Mouse (Mus musculus) gastrocnemius, postnatal 14 days (tissue): ENCODE measurements around the gene Zc3h10. TPM values are rescaled to one million over a fixed set of nuclear protein-coding genes. Genes with fewer than 3 reads are reported as not detected.

ENCODE experiments used
- DNase-seq: peaks from one replicate; pipeline ENCODE4 v3.0.0; 2021; ENCODE audit warnings: mixed read lengths
- intact Hi-C: fragments of 180-260 bp; cut with DNase I; formaldehyde crosslinking; loops from one replicate; pipeline ENCODE4 v1.15.1; 2025; ENCODE audit warnings: low total_unique reads
- long read RNA-seq, 2 experiments: library from polyadenylated mRNA; stranded (forward); transcript quantifications; one replicate each; pipeline ENCODE4 v2.0.0; 2021
- total RNA-seq, 2 experiments: library from RNA; stranded (reverse); gene quantifications; 2 replicates each; pipeline ENCODE4 v1.2.3; 2021

The Zc3h10 gene
- 1 to 10 TPM; 5.0 to 6.4 TPM for total RNA-seq
- long read RNA-seq, experiment 1, transcript Zc3h10-201 (3 exons, 3,721 nt), result major isoform, 5 of 7 reads
- long read RNA-seq, experiment 1, partial matches to known transcripts, result 0 of 7 reads
- long read RNA-seq, experiment 1, other reads (novel, unspliced or antisense), result 1 of 7 reads
- long read RNA-seq, experiment 2, transcript Zc3h10-201 (3 exons, 3,721 nt), result major isoform, 9 of 11 reads
- long read RNA-seq, experiment 2, partial matches to known transcripts, result 0 of 11 reads
- long read RNA-seq, experiment 2, other reads (novel, unspliced or antisense), result 1 of 11 reads

DNA sequence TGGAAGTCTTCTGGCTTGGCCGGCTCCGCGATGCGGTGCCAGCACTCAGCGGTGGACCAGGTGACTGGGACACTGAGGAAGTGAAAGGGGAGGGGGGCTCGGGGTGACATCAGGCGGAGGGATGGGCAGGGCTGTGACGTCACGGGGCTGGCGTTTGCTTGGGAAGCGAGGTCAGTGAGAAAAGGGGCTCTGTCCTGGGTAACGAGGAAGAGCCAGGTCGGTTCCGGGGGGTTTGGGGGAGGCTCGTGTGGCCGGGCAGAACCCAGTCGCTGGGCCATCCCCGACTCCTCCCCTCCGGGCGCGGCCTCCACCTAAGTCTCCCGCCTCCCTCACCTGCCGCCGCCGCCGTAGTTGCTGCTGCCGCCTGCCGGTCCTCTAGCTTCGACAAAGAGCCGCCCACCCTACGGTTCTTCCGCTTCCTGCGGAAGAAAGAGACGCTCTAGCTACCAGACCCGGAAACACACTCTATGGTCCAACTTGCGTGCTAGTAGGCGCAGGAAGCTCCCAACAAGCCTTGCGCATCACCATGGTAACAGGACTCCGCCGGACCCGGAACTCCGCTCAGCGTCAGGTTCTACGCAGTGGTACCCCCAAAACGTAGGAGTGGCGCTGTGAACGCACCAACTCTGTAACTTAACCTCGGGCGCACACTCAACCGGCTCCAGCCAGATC lies at the start of gene Zc3h10:
TSS of gene Zc3h10 (minus strand) at position 414 of the 672 bp plus-strand sequence.
- intact Hi-C loops, result no loop called here
- peak; percentile 92 for DNase-seq

DNA sequence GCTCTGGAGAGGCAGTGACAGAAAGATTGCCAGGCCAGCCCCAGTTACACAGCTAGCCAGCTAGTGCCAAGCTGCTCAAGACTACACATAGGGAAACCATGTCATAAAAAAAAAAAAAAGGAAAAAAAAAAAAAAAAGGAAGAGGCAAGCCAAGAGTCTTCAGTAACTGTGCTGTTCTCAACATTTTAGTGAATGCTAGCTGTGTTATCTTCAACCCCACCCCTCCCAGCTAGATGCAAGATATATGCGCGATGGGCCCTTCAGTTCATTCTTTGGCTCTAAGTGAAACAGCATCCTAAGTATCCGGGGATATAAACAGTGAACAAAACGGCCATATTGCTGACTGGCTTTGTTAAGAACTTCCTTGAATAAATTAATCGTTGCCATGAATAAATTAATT lies 45.2 kb upstream of the Zc3h10 start:
- DNase-seq, result no peak
- intact Hi-C loops, result no loop called here

DNA sequence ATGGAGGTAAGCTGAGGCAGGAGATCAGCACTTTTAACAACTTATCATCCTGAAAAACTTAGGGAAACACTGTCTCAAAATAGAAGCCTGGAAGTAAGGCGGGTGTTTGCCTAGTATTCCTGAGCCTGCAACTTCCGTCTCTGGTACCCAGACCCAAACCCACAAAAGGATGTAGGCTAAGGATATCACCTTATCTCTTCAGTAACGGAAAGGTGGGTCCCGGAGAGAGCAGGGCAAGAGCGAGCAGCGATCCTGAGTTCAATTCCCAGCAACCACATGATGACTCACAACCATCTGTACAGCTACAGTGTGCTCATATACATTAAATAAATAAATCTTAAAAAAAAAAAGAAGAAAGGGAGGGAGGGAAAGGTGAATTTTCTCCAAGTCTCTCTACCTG lies 43.9 kb upstream of the Zc3h10 start:
- intact Hi-C loops, result no loop called here
- DNase-seq, result no peak

DNA sequence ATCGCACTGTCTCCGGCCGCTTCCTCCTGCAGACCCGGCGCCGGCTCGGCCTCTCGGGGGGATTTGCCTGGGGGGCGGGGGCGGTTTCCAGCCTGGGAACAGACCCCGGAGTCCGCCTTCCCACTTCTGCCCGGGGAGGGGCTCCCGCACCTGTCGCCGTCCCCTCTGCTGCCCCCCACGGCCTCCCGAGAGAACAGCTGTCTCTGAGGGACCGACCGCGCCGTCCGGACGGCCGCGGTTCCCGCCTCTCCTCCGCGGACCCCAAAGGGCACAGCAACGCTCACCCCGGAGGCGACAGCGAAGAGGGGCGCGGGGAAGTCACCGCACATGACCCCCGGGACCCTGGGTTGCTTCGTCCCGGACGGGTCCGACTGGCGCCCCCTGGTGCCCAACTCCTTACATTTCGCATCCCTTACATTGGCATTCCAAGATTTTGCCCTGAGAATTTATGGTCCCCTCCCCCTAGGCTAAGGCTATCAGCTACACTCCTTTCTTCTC lies 42.7 kb upstream of the Zc3h10 start:
- intact Hi-C loops, result no loop called here

DNA sequence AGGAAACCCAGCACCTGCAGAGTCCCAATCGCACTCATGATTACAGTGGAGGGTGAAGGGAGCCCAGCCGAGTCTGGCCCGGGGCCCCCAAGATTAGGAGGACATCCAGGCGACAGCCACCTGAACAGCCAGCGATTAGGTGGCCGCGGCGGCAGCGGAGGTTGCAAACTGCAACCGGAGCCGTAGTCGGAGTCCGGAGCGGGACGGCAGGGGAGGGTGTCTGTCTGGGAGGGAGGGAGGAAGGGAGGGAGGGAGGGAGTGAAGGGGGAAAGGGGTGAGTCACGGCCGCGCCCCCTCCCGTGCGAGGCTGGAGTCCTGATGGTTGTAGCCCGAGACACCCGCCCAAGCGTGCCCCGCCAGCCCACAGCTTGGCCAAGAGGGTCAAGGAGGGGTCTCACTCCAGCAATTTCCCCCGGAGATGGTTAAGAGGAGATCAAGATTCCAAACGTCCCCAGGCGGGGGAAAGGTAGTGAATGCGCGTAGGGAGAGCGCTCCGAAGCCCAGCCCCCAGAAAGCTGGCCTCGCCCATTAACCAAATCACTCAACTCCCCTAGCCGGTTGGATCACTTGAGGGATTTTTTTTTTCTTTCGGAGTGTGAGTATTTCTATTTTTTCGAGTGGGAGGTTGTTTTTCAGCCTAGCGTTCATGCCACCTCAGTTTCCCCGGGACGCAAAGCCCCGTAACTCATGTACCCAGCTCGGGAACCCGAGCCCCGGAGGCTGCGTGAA lies 42.1 kb upstream of the Zc3h10 start, which contains the start of gene Erbb3:
TSS of gene Erbb3 (minus strand) at position 189 of the 729 bp plus-strand sequence.
- intact Hi-C loops, result no loop called here
- DNase-seq, result peak; percentile 54

More for the DNA sequence above, 42.7 kb upstream of the Zc3h10 start:
- DNase-seq, result peak; percentile 48

DNA sequence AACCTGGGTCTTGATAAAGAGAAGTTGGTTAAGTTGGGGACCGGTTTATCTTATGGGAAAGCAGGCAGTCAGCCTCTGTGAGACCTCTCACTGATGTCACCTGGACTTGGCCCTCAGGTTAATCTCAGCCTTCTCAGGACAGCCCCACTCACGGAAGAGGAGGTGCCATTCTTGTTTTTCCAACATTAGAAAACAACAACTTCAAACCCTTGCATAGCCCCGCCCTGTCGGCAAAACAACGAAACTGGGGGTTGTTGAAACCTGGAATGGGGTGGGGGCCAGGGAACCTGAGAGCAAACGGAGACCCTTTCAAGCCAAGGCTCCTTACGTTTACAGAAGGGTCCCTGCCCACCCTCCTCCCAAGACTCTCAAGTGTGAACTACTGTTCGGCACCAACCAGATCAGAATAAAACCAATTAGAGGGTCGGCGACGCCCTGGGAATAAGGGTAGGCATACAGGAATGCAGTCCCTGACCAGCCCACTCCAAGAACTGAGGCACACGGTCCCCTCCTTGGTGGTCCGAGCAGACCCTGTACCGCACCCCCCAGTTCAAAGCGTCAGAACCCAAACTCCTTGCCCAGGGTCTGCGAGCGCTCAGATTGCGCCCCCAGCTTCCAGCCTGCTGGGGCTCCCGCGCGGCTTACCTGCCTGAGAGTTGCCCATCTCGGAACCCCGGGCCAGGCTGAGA lies 41.3 kb upstream of the Zc3h10 start:
- intact Hi-C loops, result no loop called here
- no peak for DNase-seq

DNA sequence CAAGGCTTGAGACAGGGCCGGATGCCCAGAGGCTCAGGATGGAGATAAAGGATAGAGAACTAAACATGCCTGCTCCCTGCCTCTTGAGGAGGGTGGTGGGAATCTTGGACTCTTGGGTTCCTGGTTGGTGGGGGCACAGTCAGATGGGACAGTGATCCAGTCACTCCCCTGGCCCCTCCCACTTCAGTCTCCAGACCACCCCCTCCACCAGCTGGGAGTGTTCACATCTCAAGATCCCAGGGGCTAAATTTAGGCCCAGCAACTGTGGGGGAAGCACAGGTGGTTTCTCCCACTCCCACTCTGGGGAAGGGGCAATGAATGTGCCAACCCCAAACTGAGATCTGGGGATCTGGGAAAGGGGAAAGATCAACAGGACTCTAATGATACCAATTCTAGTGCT lies 40.6 kb upstream of the Zc3h10 start:
- intact Hi-C loops, result no loop called here
- no peak for DNase-seq

DNA sequence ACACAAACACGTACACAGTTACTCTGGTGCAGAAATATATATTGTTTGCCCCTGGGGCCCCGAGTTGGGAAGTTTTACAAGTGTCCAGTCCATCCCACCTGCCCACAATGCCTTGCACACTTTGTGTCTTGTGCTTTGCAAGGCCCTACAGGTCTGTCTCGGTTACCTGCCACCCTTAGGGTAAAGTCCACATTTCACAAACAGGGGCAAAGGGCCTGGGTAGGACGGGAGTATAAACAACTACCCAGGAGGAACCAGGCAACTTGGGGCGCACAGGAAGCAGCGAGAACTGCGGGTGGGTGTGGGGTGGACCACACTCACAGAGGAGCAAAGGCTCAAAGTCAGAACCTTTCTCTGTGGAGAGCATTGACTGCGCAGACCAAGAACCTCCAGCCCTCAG lies 40.1 kb upstream of the Zc3h10 start:
- intact Hi-C loops, result no loop called here
- no peak for DNase-seq

DNA sequence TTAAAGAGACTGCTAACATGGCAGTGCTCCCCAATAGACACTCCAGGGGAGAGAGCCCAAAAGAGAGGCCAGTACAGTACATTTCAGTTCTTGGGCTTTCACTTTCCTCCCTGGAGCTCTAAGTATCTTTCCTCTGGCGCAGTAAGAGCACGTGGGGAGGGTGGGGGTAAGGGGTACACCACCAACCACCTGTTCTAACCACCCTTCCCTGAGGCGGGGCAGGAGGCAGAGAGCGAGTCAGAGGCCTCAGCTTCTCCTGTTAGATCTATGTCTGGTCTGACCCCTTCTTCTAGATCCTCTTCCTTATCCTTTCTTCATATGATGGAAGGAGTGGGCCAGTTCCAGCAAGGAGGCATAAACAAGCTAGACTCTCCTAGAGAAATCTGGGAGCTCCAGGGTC lies 39.5 kb upstream of the Zc3h10 start:
- intact Hi-C loops, result no loop called here
- no peak for DNase-seq

DNA sequence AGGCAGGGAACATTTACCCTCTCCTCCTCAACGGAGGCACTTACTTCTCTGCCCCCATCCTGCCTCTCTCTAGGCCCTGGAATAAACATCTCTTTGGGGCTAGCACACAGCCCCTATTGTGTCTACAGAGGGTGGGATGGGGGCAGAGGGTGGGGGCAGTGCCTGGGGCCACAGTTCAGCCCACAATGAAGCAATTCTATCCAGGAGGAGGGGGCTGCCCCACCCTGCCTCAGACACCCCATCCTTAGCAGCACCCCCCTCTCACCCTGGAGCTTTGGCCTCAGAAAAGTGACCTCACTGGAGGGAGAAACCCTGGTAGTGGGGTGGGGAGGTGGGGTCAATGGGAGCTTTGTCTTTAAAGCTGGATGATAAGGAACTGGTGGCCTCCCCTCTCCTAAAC lies 39.0 kb upstream of the Zc3h10 start:
- intact Hi-C loops, result no loop called here
- DNase-seq, result no peak

DNA sequence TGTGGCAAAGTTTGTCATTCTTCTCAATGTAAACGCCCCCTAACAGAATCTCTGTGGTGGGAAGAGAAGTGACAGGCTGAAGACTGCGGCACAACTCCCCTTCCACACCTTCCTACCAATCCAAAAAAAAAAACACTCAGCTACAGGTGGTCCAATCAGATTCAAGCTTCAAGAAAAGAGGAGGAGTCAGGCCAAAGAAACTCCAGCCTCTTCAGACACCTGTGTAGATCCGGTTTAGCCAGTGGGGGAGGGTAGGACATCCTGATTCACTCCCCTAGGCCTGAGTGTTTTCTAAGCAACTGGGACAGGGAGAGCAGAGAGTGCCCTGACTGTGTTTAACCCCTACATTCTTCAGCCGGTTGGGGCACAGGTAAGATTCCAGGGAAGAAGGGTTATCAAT lies 36.8 kb upstream of the Zc3h10 start:
- DNase-seq, result no peak
- intact Hi-C loops, result no loop called here

DNA sequence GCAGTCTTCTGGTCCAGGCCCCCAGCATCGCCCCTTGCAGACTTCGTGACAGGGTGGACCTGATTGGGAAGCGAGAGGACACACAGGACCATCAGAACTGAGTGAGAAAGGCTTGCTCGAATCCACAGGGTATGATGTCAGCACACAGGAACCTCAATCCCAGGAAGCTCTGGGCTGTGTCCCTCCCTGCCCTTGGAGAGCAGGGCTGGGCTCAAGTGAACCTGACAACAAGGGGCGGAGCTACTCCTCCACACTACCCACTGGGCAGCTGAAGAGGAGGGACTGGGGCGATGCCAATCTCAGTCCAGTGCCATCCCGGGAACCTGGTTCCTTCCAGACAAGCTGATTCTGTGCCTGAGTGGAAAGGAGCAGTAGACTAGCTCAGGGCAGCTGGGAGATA lies 36.1 kb upstream of the Zc3h10 start:
- DNase-seq, result peak; percentile 67
- intact Hi-C loops, result no loop called here

DNA sequence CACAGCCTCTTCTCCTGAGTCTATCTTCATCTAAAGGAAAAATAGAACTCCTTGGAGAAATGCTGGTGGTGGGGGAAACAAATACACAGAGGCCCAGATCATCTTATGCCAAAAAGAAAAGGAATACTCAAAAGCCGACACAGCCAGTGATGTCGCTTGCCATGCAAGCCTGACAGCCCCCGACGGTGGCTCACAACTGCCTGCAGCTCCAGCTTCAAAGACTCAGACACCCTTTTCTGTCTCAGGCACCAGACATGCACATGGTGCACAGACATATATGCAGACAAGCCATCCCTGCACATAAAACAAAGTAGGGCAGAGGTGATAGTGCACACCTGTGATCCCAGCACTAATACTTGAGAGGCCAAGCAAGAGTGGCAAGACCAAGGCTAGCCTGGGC lies 32.2 kb upstream of the Zc3h10 start:
- no peak for DNase-seq
- intact Hi-C loops, result no loop called here

DNA sequence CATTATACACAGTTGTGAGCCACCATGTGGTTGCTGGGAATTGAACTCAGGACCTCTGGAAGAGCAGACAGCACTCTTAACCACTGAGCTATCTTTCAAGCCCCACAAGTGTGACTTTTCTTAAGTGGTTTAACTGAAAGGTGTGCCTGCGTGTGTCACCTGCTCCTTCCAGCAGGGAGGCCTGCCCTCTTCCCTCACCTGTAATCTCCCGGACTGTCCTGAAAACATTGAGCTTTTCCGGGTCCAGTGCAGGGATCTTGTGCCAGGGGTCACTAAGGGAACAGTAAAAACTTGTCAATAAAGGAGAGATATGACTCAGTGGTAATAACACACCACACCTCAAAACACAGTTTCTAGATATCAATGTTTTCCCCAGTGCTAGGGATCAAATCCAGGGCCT lies 31.7 kb upstream of the Zc3h10 start:
- intact Hi-C loops, result no loop called here
- no peak for DNase-seq

DNA sequence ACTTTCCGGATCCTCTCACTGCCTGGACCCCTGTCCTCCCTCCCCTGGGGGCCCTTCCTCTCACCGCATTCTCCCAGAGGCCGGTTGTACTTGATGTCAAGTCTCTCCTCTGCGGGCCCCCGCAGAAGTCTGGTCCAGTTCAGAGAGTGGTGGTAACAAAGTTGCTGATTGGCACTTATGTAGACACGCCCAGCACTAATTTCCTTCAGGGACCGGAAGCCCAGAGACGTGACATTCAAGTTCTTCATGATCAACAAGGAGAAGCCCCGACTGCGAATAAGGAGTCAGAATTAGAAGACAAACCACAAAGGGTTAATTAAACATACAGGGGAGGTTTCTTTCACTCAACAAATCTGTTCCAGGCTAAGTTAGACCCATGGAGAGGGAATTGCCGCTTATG lies 30.8 kb upstream of the Zc3h10 start:
- intact Hi-C loops, result no loop called here
- DNase-seq, result no peak

DNA sequence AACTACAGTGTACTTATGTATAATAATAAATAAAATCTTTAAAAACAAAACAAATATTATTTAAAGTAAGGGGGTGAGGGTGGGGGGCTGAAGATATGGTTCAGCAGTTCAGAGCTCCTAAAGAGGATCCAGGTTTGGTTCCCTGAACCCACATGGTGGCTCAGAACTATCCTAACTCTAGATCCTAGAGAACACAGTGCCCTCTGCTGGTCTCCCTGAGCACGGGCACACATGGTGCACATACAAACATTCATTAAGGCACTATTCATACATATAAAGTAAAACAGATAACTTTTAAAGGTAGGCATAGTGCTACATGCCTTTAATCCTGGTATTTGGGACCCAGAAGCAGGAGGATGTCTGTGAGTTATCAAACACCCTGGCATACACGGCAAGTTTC lies 27.5 kb upstream of the Zc3h10 start:
- no peak for DNase-seq
- intact Hi-C loops, result no loop called here

DNA sequence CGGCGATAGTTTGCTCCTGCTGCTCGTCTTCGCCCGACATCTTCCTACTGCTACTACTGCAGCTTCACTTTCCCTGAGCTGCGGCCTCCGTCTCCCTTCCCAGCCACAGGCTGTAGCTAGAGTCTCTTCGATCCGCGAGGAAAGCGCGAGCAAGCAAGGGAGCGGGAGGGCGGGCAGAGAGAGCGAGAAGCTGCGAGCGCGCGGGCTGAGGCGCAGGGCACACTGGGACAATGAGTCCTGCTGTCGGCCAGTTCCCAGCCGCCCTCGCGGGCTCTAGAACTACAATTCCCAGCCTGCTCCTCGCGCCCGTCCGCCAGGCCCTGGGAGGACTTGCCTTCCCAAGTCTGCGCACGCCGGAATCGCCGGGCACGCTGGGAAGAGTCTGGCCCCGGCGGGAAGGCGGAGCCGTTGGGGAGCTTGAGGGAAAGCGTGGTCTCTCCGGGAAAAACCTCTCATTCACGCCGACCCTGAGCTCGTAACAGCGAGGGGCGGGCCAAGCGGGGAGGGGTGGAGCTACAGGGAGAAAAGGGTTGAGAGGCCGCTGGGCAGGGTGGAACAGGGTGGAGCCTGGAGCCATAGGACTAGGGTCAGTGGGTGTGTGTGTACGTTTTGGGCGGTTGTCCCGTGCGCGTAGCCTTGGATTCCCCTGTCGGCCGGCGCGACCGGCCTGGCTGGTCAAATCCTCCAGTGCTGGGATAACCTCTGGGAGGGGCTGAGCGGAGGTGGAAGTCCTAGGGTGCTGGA lies 18.4 kb upstream of the Zc3h10 start, which contains the start of gene Pa2g4:
TSS of gene Pa2g4 (minus strand) at position 200 of the 744 bp plus-strand sequence.
- intact Hi-C loops, result loop anchor here (10.0 kb wide), 1 partner anchor 109 kb away; the partner anchor contains the start of gene Suox
- DNase-seq, result peak; percentile 99

DNA sequence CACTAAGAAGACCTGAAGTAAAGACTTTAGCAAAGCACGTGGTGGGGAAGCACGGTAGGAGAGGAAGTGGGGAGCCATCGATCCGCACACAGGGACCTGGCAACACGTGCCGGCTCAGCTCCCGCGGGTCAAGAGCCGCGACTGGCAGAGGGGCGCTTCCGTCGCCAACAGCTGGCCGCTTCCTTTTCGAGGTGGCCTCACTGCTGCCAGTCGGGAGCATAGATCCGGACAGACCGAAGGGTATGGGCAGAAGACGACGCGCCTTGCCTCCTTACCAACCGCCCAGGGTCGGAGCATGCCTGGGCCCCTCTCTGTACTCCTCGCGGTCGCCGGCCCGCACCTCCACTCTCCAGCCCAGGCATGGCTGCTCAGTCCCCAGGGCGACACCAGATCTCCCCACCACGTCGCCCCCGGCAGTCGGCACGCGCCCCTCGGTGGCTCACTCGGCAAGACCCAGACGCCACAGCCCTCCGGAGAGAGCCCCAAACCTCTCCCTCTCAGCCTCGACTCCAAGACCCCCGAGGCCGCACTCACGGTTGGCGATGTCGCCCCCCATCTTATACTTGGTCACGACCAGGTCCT lies 17.7 kb upstream of the Zc3h10 start:
- intact Hi-C loops, result loop anchor here (10.0 kb wide), 1 partner anchor 110 kb away; the partner anchor contains the start of gene Suox

DNA sequence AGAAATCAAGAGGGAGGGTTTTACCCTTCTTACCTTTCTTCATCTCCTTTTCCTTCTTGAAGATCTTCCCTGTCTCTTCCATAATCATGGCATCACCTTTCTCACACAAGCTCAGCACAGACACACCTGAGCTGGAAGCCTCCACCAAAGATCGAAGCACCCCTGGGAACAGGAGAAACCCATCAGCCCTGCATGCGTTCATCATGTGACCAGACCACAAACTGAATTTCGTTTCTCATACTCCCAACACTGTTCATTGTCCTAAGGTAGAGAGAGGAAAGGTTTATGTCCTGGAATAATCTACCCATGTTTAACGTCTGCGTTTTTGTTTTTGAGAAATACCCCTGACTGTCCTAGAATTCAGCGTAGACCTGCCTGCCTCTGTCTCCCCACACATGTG lies 16.0 kb upstream of the Zc3h10 start:
- no peak for DNase-seq
- intact Hi-C loops, result loop anchor here (10.0 kb wide), 1 partner anchor 111 kb away; the partner anchor contains the start of gene Suox

More for the DNA sequence above, 17.7 kb upstream of the Zc3h10 start:
- DNase-seq, result peak; percentile 44
